Mouse (Mus musculus) cerebellum, adult 2 months (tissue): ENCODE results near the gene Dcun1d4.

ENCODE experiments used
- CTCF ChIP-seq: fragments of 200-500 bp; IDR thresholded peaks from 2 replicates; pipeline ENCODE4 v1.5.1; 2011; ENCODE audit warnings: low read depth, mild to moderate bottlenecking, control low read depth, low read length, moderate library complexity, borderline replicate concordance; ENCODE audit not compliant: insufficient read depth
- POLR2A ChIP-seq: fragments of 200-500 bp; IDR thresholded peaks from 2 replicates; pipeline ENCODE4 v1.6.1; 2011; ENCODE audit warnings: low read length, control low read depth, borderline replicate concordance; ENCODE audit not compliant: insufficient read depth

GRCm38 (mm10) chr5:73578131-73578530, 97.3 kb downstream of the Dcun1d4 start:
- TF ChIP-seq CTCF (no peak), POLR2A (no peak)
